Mouse (Mus musculus) limb, embryonic 13.5 days (tissue): Measurements from ENCODE around the gene Tmf1. TPM values are rescaled to one million over a fixed set of nuclear protein-coding genes. Genes with fewer than 3 reads are reported as not detected.

Experiments used
- ATAC-seq: fragments of 200-750 bp; cut with Nextera tagmentation; 2 replicates; pipeline ENCODE4 v1.8.0; 2017; ENCODE audit warnings: low read depth, moderate number of reproducible peaks, moderate TSS enrichment; ENCODE audit not compliant: low FRiP score
- H3K27ac ChIP-seq: fragments of 300-500 bp; sonication (generic); 2 replicates; pipeline ENCODE4 v1.5.1; 2015; ENCODE audit warnings: inconsistent platforms, mild to moderate bottlenecking, moderate library complexity
- H3K27me3 ChIP-seq: fragments of 300-500 bp; sonication (generic); 2 replicates; pipeline ENCODE4 v1.6.1; 2015; ENCODE audit warnings: mild to moderate bottlenecking, inconsistent platforms
- H3K36me3 ChIP-seq: fragments of 300-500 bp; sonication (generic); 2 replicates; pipeline ENCODE4 v1.6.1; 2015; ENCODE audit warnings: inconsistent platforms, mild to moderate bottlenecking, moderate library complexity
- H3K4me1 ChIP-seq: fragments of 300-500 bp; sonication (generic); 2 replicates; pipeline ENCODE4 v1.6.1; 2015; ENCODE audit warnings: inconsistent platforms
- H3K4me2 ChIP-seq: fragments of 300-500 bp; sonication (generic); replicated peaks from 2 replicates; pipeline ENCODE4 v1.6.1; 2015; ENCODE audit warnings: inconsistent platforms, mild to moderate bottlenecking, moderate library complexity
- H3K4me3 ChIP-seq: fragments of 300-500 bp; sonication (generic); 2 replicates; pipeline ENCODE4 v1.5.1; 2015; ENCODE audit warnings: moderate library complexity, mild to moderate bottlenecking, inconsistent platforms
- H3K9ac ChIP-seq: fragments of 300-500 bp; sonication (generic); 2 replicates; pipeline ENCODE4 v1.6.1; 2015; ENCODE audit warnings: mild to moderate bottlenecking, inconsistent platforms
- H3K9me3 ChIP-seq: fragments of 300-500 bp; sonication (generic); 2 replicates; pipeline ENCODE4 v1.6.1; 2016; ENCODE audit warnings: inconsistent platforms
- WGBS: fragments of 180-500 bp; shearing (Covaris S2); methylation state at CpG from one replicate; pipeline ENCODE4 v1.1.7; 2015; 5-methylcytosine and 5-hydroxymethylcytosine counted together
- polyA plus RNA-seq: library from polyadenylated mRNA; unstranded; fragments of >200 nt; fragmentation: Nextera tagmentation; extraction: Ambion mirVana; gene quantifications from 2 replicates; pipeline ENCODE4 v1.2.1, GENCODE M21; 2015

Gene Tmf1
- polyA plus RNA-seq, 1 experiment from 2014 or later: 41.1 TPM

GRCm38 (mm10) chr6:97130979-97131378, 47.9 kb downstream of the Tmf1 start:
- WGBS: 71% methylated on average over 5 of the region's 5 CpGs

GRCm38 (mm10) chr6:97124336-97125010, 54.4 kb downstream of the Tmf1 start:
- Histone ChIP-seq H3K36me3 (peaks cover 24% of the 10 kb centered on the region), H3K9ac (no peak overlapping the region), H3K9me3 (no peaks in the 10 kb centered on the region), H3K4me3 (no peak overlapping the region), H3K4me1 (no peaks in the 10 kb centered on the region), H3K4me2 (no peak overlapping the region), H3K27ac (no peak overlapping the region), H3K27me3 (no peaks in the 10 kb centered on the region)
- no peak for ATAC-seq
- 78% methylated on average over 10 of the region's 10 CpGs for WGBS

More at GRCm38 (mm10) chr6:97130979-97131378, 47.9 kb downstream of the Tmf1 start:
- H3K27me3 ChIP-seq: no peaks in the 10 kb centered on the region
- H3K27ac ChIP-seq: no peak overlapping the region
- H3K4me1 ChIP-seq: no peaks in the 10 kb centered on the region
- no peak for ATAC-seq
- H3K4me2 ChIP-seq: no peak overlapping the region
- no peak overlapping the region for H3K4me3 ChIP-seq
- H3K36me3 ChIP-seq: peaks cover 25% of the 10 kb centered on the region
- H3K9me3 ChIP-seq: no peaks in the 10 kb centered on the region
- H3K9ac ChIP-seq: no peak overlapping the region

DNA sequence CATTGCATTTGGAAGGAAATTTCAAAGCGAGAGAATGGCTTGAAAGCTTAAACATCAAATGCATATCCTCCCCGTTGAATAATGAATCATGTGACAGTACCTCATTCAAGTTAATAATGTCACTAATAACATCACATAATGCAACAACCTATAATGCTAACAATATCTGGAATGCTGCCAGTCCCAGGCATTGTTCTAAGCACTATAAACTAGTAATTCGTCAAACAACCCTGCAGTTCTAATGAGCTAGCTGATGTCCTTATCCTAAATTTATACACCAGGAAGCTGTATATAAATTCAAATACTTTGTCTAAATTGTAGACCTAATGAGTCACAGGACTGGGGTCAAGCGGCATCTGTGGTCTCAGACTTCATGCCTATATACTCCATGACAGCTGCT, 58.0 kb downstream of the Tmf1 start:
- H3K9ac ChIP-seq: no peak overlapping the region
- no peak overlapping the region for H3K27ac ChIP-seq
- H3K27me3 ChIP-seq: no peaks in the 10 kb centered on the region
- H3K4me1 ChIP-seq: no peaks in the 10 kb centered on the region
- H3K4me3 ChIP-seq: no peak overlapping the region
- H3K36me3 ChIP-seq: peaks cover 36% of the 10 kb centered on the region
- WGBS: 75% methylated on average over 4 of the region's 4 CpGs
- no peaks in the 10 kb centered on the region for H3K9me3 ChIP-seq
- ATAC-seq: no peak
- no peak overlapping the region for H3K4me2 ChIP-seq

DNA sequence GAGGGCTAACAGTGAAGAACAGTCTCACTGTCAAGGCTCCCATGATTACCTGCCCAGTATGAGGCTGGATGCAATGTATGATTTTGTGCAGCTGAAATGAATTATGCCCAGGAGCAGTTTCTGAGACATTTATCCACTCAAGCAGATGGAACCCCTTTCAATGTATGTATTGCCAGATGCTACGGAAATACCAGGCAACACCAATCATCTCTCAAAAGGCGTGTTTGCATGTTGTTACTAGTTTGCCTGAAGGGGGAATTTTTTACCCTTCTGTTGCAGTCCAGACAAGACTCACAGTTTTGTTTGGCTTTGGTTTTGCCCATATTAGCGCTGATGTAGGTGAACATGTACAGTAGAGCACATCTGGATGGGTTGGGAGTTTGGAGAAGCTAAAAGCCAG, 60.6 kb downstream of the Tmf1 start:
- no peaks in the 10 kb centered on the region for H3K27me3 ChIP-seq
- no peak overlapping the region for H3K27ac ChIP-seq
- H3K9me3 ChIP-seq: no peaks in the 10 kb centered on the region
- H3K4me1 ChIP-seq: no peaks in the 10 kb centered on the region
- no peak for ATAC-seq
- H3K4me3 ChIP-seq: no peak overlapping the region
- 69% methylated on average over 3 of the region's 3 CpGs for WGBS
- peaks cover 38% of the 10 kb centered on the region for H3K36me3 ChIP-seq
- no peak overlapping the region for H3K9ac ChIP-seq
- H3K4me2 ChIP-seq: no peak overlapping the region

GRCm38 (mm10) chr6:97116896-97117295, 62.0 kb downstream of the Tmf1 start:
- 85% methylated on average over 5 of the region's 5 CpGs for WGBS
- H3K9me3 ChIP-seq: no peaks in the 10 kb centered on the region
- no peak overlapping the region for H3K9ac ChIP-seq
- H3K27me3 ChIP-seq: no peaks in the 10 kb centered on the region
- H3K4me1 ChIP-seq: no peaks in the 10 kb centered on the region
- H3K36me3 ChIP-seq: peaks cover 45% of the 10 kb centered on the region
- ATAC-seq: no peak
- no peak overlapping the region for H3K4me2 ChIP-seq
- H3K4me3 ChIP-seq: no peak overlapping the region
- no peak overlapping the region for H3K27ac ChIP-seq

GRCm38 (mm10) chr6:97114821-97115220, 64.1 kb downstream of the Tmf1 start:
- H3K27me3 ChIP-seq: no peaks in the 10 kb centered on the region
- H3K4me3 ChIP-seq: no peak overlapping the region
- H3K9me3 ChIP-seq: no peaks in the 10 kb centered on the region
- H3K4me2 ChIP-seq: no peak overlapping the region
- peaks cover 49% of the 10 kb centered on the region for H3K36me3 ChIP-seq
- WGBS: 62% methylated on average over 3 of the region's 3 CpGs
- H3K9ac ChIP-seq: no peak overlapping the region
- no peak overlapping the region for H3K27ac ChIP-seq
- H3K4me1 ChIP-seq: peaks cover 7% of the 10 kb centered on the region; the same call in 1 of the 2 replicates
- ATAC-seq: no peak

- 86% methylated on average over 8 of the region's 8 CpGs for WGBS
- Histone ChIP-seq H3K27ac (no peak overlapping the region), H3K9ac (no peak overlapping the region), H3K4me3 (no peak overlapping the region), H3K27me3 (no peaks in the 10 kb centered on the region), H3K4me2 (no peak overlapping the region), H3K9me3 (no peaks in the 10 kb centered on the region), H3K36me3 (peaks cover 35% of the 10 kb centered on the region), H3K4me1 (peaks cover 7% of the 10 kb centered on the region; the same call in 1 of the 2 replicates)
- ATAC-seq: no peak
These were observed 66.7 kb downstream of the Tmf1 start for GRCm38 (mm10) chr6:97112177-97112576.

- H3K36me3 ChIP-seq: peaks cover 4% of the 10 kb centered on the region; the same call in 1 of the 2 replicates
- WGBS: 19% methylated on average over 2 of the region's 2 CpGs
- no peak overlapping the region for H3K4me2 ChIP-seq
- no peaks in the 10 kb centered on the region for H3K9me3 ChIP-seq
- no peak overlapping the region for H3K4me3 ChIP-seq
- peaks cover 21% of the 10 kb centered on the region for H3K27me3 ChIP-seq
- no peak overlapping the region for H3K27ac ChIP-seq
- peaks cover 13% of the 10 kb centered on the region for H3K4me1 ChIP-seq
- H3K9ac ChIP-seq: no peak overlapping the region
- ATAC-seq: peak; percentile 62
These were observed 72.1 kb downstream of the Tmf1 start for GRCm38 (mm10) chr6:97106777-97107176.

GRCm38 (mm10) chr6:97106106-97106505, 72.8 kb downstream of the Tmf1 start:
- no peaks in the 10 kb centered on the region for H3K36me3 ChIP-seq
- H3K4me2 ChIP-seq: no peak overlapping the region
- H3K9ac ChIP-seq: no peak overlapping the region
- H3K9me3 ChIP-seq: no peaks in the 10 kb centered on the region
- WGBS: 74% methylated on average over 8 of the region's 8 CpGs
- no peak overlapping the region for H3K4me3 ChIP-seq
- no peak overlapping the region for H3K27ac ChIP-seq
- H3K27me3 ChIP-seq: peaks cover 27% of the 10 kb centered on the region
- no peak for ATAC-seq
- peaks cover 20% of the 10 kb centered on the region for H3K4me1 ChIP-seq

DNA sequence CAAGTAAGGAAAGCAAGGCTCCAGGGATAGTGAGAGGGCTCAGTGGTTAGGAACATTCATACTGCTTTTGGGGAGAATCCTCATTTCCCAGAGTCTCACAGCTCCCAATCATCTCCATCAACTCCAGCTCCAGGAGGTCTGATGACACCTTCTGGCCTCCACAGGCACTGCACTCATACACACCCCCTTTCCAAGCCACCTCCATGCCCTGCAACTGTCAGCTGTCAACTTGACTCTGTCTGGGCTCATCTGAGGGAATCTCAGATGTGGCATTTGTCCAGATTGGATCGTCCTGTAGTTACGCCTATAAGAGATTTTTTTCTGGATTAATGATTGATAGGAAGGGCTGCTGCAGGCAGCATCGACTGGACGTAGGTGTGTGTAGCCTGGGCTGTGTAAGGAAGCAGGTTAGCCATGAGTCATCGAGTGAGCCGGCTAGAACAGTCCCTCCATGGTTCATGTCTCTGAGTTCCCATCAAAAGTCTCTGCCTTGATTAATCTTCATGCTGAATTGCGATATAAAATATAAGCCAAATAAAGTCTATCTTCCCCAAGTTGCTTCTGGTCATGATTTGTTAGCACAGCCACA, 74.6 kb downstream of the Tmf1 start:
- whole genome bisulfite sequencing: 83% methylated on average over 7 of the region's 7 CpGs
- H3K27me3 ChIP-seq: peaks cover 29% of the 10 kb centered on the region
- H3K9ac ChIP-seq: no peak overlapping the region
- H3K4me3 ChIP-seq: no peak overlapping the region
- H3K4me2 ChIP-seq: no peak overlapping the region
- H3K36me3 ChIP-seq: no peaks in the 10 kb centered on the region
- H3K4me1 ChIP-seq: peaks cover 13% of the 10 kb centered on the region
- H3K9me3 ChIP-seq: no peaks in the 10 kb centered on the region
- no peak for ATAC-seq
- H3K27ac ChIP-seq: no peak overlapping the region
